Mouse (Mus musculus) ovary, postnatal 14 days (tissue): ENCODE data around the gene Orc3.

ENCODE experiments used
- DNase-seq: peaks from one replicate; pipeline ENCODE4 v3.0.0; 2022; ENCODE audit warnings: low spot score

Gene Orc3

DNA sequence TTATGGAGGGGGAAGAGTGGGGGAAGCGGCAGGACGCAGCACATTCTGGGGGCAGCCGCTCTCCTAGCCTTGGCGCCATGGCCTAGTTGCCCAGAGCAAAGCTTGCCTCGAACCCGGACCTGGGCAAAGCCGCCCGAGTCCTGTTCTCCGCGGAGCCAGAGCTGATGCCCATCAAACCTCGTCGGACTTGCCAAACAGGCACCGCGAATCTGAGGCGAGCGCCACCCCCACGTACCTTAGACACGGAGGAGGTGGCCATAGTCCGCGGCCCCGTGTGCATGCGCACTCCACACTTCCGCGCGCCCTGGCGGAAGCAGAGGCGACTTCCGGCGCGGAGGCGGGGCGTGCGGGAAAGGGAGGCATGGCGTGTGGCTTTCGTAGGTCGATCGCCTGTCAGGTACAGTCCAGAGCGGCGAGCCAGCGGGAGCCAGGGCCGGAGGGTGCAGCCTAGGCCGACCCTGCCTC, at the start of gene Orc3, which contains the start of gene Rars2:
Gene Orc3 (minus strand): TSS at position 315 of the 465 bp plus-strand sequence.
Gene Rars2 (plus strand): TSS at position 328 of the 465 bp plus-strand sequence.
- peak; percentile 84 for DNase-seq

GRCm38 (mm10) chr4:34661927-34662326, 47.2 kb upstream of the Orc3 start:
- DNase-seq = no peak

DNA sequence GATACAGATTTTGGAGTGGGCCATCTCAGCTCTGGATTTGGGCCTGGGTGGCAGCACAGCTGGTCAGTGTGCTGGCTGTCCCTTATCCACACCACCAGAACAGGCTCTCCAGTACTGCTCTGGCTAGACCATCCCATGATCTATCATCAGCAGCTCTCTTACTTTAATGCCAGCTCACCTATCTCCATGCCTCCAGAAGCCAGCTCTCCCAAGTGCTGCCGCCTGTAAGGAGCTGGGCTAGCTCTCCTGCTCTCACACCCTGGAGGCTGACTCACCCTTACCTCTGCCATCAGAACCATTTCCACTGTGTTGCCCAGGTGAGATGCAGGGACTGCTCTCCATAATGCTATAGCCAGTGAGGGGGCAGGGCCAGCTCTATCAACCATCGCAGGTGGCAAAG, 46.8 kb upstream of the Orc3 start:
- DNase-seq = no peak

- no peak for DNase-seq
Measured at GRCm38 (mm10) chr4:34659012-34659411, 44.3 kb upstream of the Orc3 start.

GRCm38 (mm10) chr4:34656101-34656500, 41.4 kb upstream of the Orc3 start:
- DNase-seq = no peak

DNA sequence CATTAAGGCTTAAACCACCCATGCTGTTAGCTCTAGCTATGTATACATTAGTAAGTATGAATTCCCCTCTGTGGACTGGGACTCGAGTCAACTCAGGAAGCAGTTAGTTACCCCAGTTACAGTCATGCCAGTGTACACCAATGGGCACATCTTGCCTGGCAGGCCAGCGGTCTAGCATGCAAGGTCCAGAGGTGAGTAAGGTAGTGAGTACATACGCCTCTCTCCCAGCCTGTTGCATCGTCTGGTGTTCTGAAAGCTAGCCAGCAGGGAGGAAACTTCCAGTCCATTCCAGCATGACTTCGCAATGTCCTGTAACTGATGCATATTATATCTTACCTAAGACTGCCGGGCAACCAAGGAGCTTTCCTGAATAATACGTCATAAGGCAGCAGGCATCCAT, 38.4 kb upstream of the Orc3 start:
- DNase-seq = no peak

DNA sequence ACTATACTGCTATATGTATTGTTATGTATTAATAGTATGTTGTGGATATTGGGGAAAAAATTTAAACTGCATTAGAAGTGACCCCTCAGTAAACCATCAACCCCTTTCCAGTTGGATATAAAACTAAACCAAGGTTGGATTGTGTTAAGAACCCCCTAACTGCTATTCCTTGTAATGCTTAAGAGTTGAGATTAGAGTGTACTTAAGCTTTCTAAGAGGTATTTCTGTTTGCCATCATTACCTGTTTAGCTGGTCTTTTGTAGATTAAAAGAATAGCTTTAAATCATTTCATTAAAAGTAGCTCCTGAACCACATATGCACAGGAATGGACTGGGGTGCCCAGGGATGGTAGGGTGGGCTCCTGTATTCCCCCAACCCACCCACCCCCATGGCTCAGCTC, 30.0 kb upstream of the Orc3 start:
- DNase-seq = no peak

DNA sequence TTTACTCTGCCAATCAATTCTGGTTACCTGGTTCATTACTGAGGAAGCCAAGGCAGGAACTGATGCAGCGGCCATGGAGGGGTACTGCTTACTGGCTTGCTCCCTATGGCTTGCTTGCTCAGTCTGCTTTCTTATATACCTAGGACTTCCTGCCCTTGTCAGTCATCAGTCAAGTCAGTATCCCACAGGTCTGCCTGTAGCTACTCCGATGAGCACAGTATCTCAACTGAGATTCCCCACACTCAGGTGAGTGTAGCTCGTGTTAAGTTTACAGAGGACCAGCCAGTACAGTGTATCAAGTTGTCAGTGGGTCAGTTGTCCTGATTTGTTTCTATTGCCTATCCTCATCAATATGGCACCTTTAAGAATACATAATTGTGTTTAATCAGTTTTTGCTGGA, 26.0 kb upstream of the Orc3 start:
- no peak for DNase-seq

- DNase-seq = no peak
Measured at GRCm38 (mm10) chr4:34639745-34640364, 25.1 kb upstream of the Orc3 start.

DNA sequence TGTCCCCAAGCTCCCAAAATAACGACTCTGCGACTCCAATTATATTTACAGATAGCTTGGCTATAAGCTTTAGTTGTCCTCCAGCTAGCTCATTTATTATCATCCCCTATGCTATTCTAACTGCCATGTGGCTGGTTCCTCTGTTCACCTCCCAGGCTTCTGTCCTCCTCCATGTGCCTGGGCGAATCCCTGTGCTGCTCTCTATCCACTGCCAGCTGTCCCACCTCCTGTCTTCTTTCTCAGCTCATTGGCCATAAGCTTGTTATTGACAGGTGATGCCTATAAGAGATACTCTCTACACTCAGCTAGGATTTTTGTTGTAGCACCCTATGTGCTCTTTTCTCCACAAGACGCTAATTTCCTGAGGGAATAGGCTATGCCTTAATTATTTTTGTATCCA, 23.1 kb upstream of the Orc3 start:
- no peak for DNase-seq

GRCm38 (mm10) chr4:34637386-34637785, 22.6 kb upstream of the Orc3 start:
- no peak for DNase-seq

DNA sequence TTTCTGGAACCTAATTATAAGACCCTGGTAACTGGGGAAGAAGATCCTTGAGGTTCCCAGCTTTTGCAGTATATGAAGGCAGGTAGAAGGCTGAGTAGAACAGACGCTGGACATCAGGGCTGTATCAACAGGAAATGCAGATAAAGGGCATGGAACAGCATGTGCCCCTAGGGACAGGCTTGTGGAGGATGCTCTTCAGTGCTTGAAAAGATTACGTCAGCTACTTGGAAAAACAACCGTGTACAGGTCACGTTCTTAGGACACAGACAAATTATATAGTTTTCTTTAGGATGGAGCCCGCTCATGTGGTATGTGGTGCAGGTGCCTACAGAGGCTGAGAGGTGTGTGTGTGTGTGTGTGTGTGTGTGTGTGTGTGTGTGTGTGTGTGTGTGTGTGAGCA, 21.3 kb upstream of the Orc3 start:
- no peak for DNase-seq

GRCm38 (mm10) chr4:34634129-34634528, 19.4 kb upstream of the Orc3 start:
- DNase-seq = no peak

- no peak for DNase-seq
Measured at GRCm38 (mm10) chr4:34629956-34630355, 15.2 kb upstream of the Orc3 start.

DNA sequence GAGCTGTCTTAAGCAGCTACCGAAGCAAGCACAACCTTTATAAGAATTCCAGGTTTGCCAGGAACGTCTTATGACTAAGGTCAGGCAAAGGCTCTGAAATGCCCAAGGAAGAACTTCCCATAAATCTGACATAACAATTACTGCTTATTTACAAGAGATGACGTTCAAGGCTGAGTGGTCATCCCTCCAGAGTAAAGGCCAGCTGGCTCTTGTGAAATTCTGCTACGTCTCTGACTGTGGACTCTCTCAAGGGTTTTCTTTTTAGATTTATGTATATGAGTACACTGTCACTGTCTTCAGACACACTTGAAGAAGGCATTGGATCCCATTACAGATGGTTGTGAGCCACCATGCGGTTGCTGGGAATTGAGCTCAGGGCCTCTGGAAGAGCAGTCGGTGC, 11.7 kb upstream of the Orc3 start:
- no peak for DNase-seq

DNA sequence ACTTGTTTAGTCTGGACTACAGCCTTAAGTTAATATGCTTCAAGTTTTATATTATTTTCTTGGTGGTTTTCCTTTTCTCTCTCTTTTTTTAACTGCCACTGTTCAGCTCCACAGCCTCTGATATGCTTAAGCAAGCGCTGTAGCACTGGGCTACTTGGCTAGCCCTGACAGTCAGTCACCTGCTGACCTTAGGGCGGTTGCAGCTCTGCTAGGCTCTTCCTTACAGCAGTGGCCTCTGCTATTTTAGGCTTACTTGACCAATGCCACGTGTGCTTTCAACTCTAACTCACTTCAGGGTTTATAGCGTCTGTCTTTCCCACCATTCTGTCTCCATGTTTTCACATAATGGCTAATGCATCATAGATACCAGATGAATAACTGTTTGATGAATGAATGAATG, 10.8 kb upstream of the Orc3 start:
- DNase-seq = no peak

DNA sequence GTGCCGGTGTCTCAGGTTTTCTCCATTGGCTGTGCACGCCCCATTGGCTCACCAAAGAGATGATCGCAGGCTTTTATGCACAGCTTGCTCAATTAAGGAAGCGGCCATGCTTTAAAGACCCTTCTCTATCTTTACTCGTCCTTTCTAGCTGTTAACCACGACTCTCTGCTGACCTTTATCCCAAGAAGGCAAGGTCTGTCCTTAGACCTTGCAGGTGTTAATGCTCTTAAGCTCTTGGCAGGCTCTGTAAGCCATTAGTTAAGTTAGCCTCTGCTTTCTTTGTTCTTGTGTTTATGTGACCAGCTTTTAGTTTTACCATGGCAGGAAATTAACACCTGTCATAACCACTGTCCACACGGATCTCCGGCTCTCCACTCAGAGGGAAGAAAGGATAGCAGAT, 1.4 kb upstream of the Orc3 start:
- DNase-seq = no peak

- DNase-seq = no peak
Measured at GRCm38 (mm10) chr4:34615303-34615702, 559 bp upstream of the Orc3 start.

DNA sequence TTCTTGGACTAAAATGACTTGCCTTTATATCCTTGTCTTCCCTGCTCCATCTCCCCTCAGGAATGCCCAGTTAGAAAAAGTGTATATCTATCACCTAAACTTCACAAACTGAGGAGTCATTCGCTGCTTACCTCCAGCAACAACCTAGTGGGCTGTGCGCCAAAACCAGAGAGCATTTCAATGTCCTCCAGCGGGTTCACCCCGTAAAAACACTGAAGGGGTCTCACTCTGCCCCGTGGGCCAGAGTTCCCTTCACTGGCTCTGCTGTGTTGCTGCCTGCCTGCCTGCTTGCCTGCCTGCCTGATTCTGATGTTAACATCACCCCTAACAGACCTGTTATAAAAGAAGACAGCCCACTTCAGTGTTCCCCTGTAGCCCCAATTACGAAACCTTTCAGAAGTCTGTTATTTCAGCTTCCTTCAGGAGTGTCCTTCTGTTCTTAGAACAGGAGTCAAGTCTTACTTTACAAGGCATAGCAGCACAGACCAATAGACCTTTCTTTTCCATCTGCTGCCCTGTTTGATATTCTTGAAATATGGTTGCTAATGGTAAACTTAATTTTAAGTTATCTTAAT, 1.1 kb downstream of the Orc3 start:
- DNase-seq = no peak

GRCm38 (mm10) chr4:34606658-34607057, 8.1 kb downstream of the Orc3 start:
- DNase-seq = no peak

- no peak for DNase-seq
Measured at GRCm38 (mm10) chr4:34603123-34603522, 11.6 kb downstream of the Orc3 start.

- DNase-seq = no peak
Measured at GRCm38 (mm10) chr4:34584871-34585607, 29.7 kb downstream of the Orc3 start.

GRCm38 (mm10) chr4:34583427-34583826, 31.3 kb downstream of the Orc3 start:
- no peak for DNase-seq
